Mouse (Mus musculus): ENCODE data around the gene Frmd4b.
A peak's percentile ranks its signal among the peaks of the same experiment; 100 is the strongest.

Gene Frmd4b

GRCm38 (mm10) chr6:97579704-97580103 is 37.6 kb downstream of the Frmd4b start:
- DNase-seq (ENCODE audit: low spot score): no peak

- DNase-seq (ENCODE audit: low spot score): no peak
These were observed 39.1 kb downstream of the Frmd4b start for GRCm38 (mm10) chr6:97578210-97578609.

GRCm38 (mm10) chr6:97577349-97577748 is 40.0 kb downstream of the Frmd4b start:
- no peak for DNase-seq (ENCODE audit: low spot score)

- DNase-seq (ENCODE audit: low spot score): no peak
These were observed 40.6 kb downstream of the Frmd4b start for GRCm38 (mm10) chr6:97576565-97577346.

GRCm38 (mm10) chr6:97576096-97576495 is 41.2 kb downstream of the Frmd4b start:
- DNase-seq (ENCODE audit: low spot score): no peak

- no peak for DNase-seq (ENCODE audit: low spot score)
These were observed 42.4 kb downstream of the Frmd4b start for GRCm38 (mm10) chr6:97574973-97575372.

GRCm38 (mm10) chr6:97572226-97572625 is 45.1 kb downstream of the Frmd4b start:
- DNase-seq (ENCODE audit: low spot score): no peak

- DNase-seq (ENCODE audit: low spot score): no peak
These were observed 48.8 kb downstream of the Frmd4b start for GRCm38 (mm10) chr6:97568538-97568937.

GRCm38 (mm10) chr6:97566746-97567145 is 50.6 kb downstream of the Frmd4b start:
- no peak for DNase-seq (ENCODE audit: low spot score)

GRCm38 (mm10) chr6:97557147-97557546 is 60.2 kb downstream of the Frmd4b start:
- no peak for DNase-seq (ENCODE audit: low spot score)

- DNase-seq (ENCODE audit: low spot score): no peak
These were observed 61.7 kb downstream of the Frmd4b start for GRCm38 (mm10) chr6:97555637-97556036.

GRCm38 (mm10) chr6:97553431-97553830 is 63.9 kb downstream of the Frmd4b start:
- DNase-seq (ENCODE audit: low spot score): no peak

- DNase-seq (ENCODE audit: low spot score): no peak
These were observed 64.8 kb downstream of the Frmd4b start for GRCm38 (mm10) chr6:97552573-97552972.

GRCm38 (mm10) chr6:97551884-97552283 is 65.5 kb downstream of the Frmd4b start:
- DNase-seq (ENCODE audit: low spot score): no peak

GRCm38 (mm10) chr6:97551161-97551560 is 66.2 kb downstream of the Frmd4b start:
- DNase-seq (ENCODE audit: low spot score): no peak

GRCm38 (mm10) chr6:97540458-97540857 is 76.9 kb downstream of the Frmd4b start:
- DNase-seq (ENCODE audit: low spot score): no peak

GRCm38 (mm10) chr6:97535763-97536445 is 81.4 kb downstream of the Frmd4b start:
- no peak for DNase-seq (ENCODE audit: low spot score)

- no peak for DNase-seq (ENCODE audit: low spot score)
These were observed 86.3 kb downstream of the Frmd4b start for GRCm38 (mm10) chr6:97531043-97531442.

- no peak for DNase-seq (ENCODE audit: low spot score)
These were observed 88.2 kb downstream of the Frmd4b start for GRCm38 (mm10) chr6:97528961-97529680.

GRCm38 (mm10) chr6:97526092-97526491 is 91.2 kb downstream of the Frmd4b start:
- no peak for DNase-seq (ENCODE audit: low spot score)

GRCm38 (mm10) chr6:97523118-97523517 is 94.2 kb downstream of the Frmd4b start:
- peak; percentile 29 for DNase-seq (ENCODE audit: low spot score)

GRCm38 (mm10) chr6:97521279-97522038 is 95.9 kb downstream of the Frmd4b start:
- DNase-seq (ENCODE audit: low spot score): no peak
